Mouse (Mus musculus) layer of hippocampus, adult 18-20 months (tissue): ENCODE data around the gene Gbx2. TPM values are rescaled to one million over a fixed set of nuclear protein-coding genes. Genes with fewer than 3 reads are reported as not detected.

Experiments used
- DNase-seq, 2 experiments: peaks; one replicate each; pipeline ENCODE4 v3.0.0; 2022; ENCODE audit warnings: low spot score in 2 of 2
- long read RNA-seq: library from polyadenylated mRNA; stranded (forward); transcript quantifications from one replicate; pipeline ENCODE4 v2.0.0, GENCODE M21; 2021
- total RNA-seq, 2 experiments: library from RNA; stranded (reverse); gene quantifications; 2 replicates each; pipeline ENCODE4 v1.2.3; 2021

Gene Gbx2
- total RNA-seq, result under 1 TPM; 0.27 to 0.46 TPM
- long read RNA-seq, result 0 reads

GRCm38 (mm10) chr1:89931120-89931519 lies at the start of gene Gbx2:
Gbx2 (minus strand) TSS chr1:89931179.
- DNase-seq, result no peak

- no peak for DNase-seq
Measured at GRCm38 (mm10) chr1:89977261-89977660, 46.3 kb upstream of the Gbx2 start.

- DNase-seq, result no peak
Measured at GRCm38 (mm10) chr1:89976411-89976810, 45.4 kb upstream of the Gbx2 start.

GRCm38 (mm10) chr1:89974541-89974940 lies 43.6 kb upstream of the Gbx2 start:
- no peak for DNase-seq

GRCm38 (mm10) chr1:89971848-89972247 lies 40.9 kb upstream of the Gbx2 start:
- DNase-seq, result no peak

- DNase-seq, result no peak
Measured at GRCm38 (mm10) chr1:89969714-89970110, 38.7 kb upstream of the Gbx2 start.

- DNase-seq, result peak in 1 of 2 experiments; percentile 24
Measured at GRCm38 (mm10) chr1:89969072-89969713, 38.2 kb upstream of the Gbx2 start.

GRCm38 (mm10) chr1:89968111-89968851 lies 37.3 kb upstream of the Gbx2 start:
- peak; percentile 39 to 61 for DNase-seq

GRCm38 (mm10) chr1:89967585-89967984 lies 36.6 kb upstream of the Gbx2 start:
- peak in 1 of 2 experiments; percentile 23 for DNase-seq

- no peak for DNase-seq
Measured at GRCm38 (mm10) chr1:89964426-89964825, 33.4 kb upstream of the Gbx2 start.

GRCm38 (mm10) chr1:89963296-89963695 lies 32.3 kb upstream of the Gbx2 start:
- no peak for DNase-seq

- no peak for DNase-seq
Measured at GRCm38 (mm10) chr1:89962092-89962491, 31.1 kb upstream of the Gbx2 start.

- no peak for DNase-seq
Measured at GRCm38 (mm10) chr1:89959393-89959792, 28.4 kb upstream of the Gbx2 start.

GRCm38 (mm10) chr1:89943202-89943601 lies 12.2 kb upstream of the Gbx2 start:
- DNase-seq, result peak in 1 of 2 experiments; percentile 77

- DNase-seq, result no peak
Measured at GRCm38 (mm10) chr1:89942395-89942976, 11.5 kb upstream of the Gbx2 start.

GRCm38 (mm10) chr1:89941701-89942381 lies 10.9 kb upstream of the Gbx2 start:
- DNase-seq, result no peak

- DNase-seq, result no peak
Measured at GRCm38 (mm10) chr1:89940961-89941524, 10.1 kb upstream of the Gbx2 start.

- peak in 1 of 2 experiments; percentile 54 for DNase-seq
Measured at GRCm38 (mm10) chr1:89939981-89940726, 9.2 kb upstream of the Gbx2 start.

- DNase-seq, result no peak
Measured at GRCm38 (mm10) chr1:89939596-89939960, 8.6 kb upstream of the Gbx2 start.

GRCm38 (mm10) chr1:89938884-89939595 lies 8.1 kb upstream of the Gbx2 start:
- DNase-seq, result no peak
